8 mouse cellular contexts compared by ENCODE assay signal in the genomic region with DNA sequence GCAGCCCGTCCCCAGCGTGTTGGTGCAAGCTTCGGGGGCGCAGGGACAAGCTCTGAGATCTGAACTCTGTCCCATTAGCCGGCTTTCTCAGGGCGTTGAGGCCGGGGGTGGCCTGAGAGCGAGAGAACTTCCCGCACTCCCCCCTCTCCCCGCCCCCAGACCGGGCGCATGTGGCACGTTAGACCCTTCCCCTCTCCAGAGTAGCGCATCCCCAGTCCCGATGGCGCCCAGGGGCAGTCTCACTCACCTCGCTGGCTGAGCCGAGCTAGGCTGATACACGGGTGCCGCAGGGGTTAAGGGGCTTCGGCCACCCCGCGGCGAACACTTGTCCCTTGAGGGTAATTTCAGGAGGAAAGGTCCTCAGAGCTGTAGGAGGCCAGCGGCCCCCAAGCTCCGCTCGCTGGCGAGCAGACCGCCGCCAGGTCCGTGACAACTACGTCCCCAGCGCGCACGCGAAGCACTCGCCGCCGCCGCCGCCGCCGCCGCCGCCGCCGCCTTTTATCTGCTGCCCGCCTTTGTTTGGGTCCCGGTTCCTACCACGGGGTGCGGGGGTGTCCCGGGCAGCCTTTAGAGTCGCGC. TPM values are rescaled to one million over a fixed set of nuclear protein-coding genes. Genes with fewer than 3 reads are reported as not detected.
DNase-seq lines count a peak whose midpoint lies in the region; ATAC-seq and TF ChIP-seq lines count a peak whose summit lies in the region.
"Had no signal": no experiment of that assay in that cellular context is flagged by ENCODE, and none has a peak within 500 bp of the region (broad histone marks: within the 10 kb centered on the region; RNA-seq: fewer than 3 reads in every experiment).

TSS of gene Disp3 (minus strand) at position 490 of the 579 bp plus-strand sequence.

- H3K27me3 ChIP-seq in lung, embryonic 14.5 days (ENCODE audit: insufficient read depth, low read length) = peaks cover 33% of the 10 kb centered on the region
- H3K27me3 ChIP-seq in forebrain, embryonic 15.5 days = no peaks in the 10 kb centered on the region
- 0 out of 2 replicates have a peak, but pooled peaks cover 4% of the 10 kb centered on the region for H3K27me3 ChIP-seq in neural tube, embryonic 13.5 days

- H3K9ac ChIP-seq in lung, embryonic 14.5 days = no peak within 1 kb of the TSS
- H3K9ac ChIP-seq in forebrain, embryonic 15.5 days (replicated peaks) = peak within 1 kb of the TSS; percentile 83
- H3K9ac ChIP-seq in neural tube, embryonic 13.5 days = peak within 1 kb of the TSS; percentile 92

- H3K4me1 ChIP-seq in lung, embryonic 14.5 days (ENCODE audit: insufficient read depth) = no peaks in the 10 kb centered on the region
- peaks cover 73% of the 10 kb centered on the region for H3K4me1 ChIP-seq in forebrain, embryonic 15.5 days
- peaks cover 81% of the 10 kb centered on the region for H3K4me1 ChIP-seq in neural tube, embryonic 13.5 days (replicated peaks)

- under 1% methylated on average over 54 of the region's 54 CpGs for WGBS in lung, embryonic 14.5 days
- under 1% methylated on average over 51 of the region's 54 CpGs for WGBS in forebrain, embryonic 15.5 days
- WGBS in neural tube, embryonic 13.5 days = under 1% methylated on average over 39 of the region's 54 CpGs

- TF ChIP-seq CTCF in lung, embryonic 14.5 days (IDR thresholded peaks at IDR 0.05; ENCODE audit: low read depth) = no peak

- no peak within 1 kb of the TSS for H3K27ac ChIP-seq in lung, embryonic 14.5 days (ENCODE audit: low read depth)
- peak within 1 kb of the TSS; percentile 87 for H3K27ac ChIP-seq in forebrain, embryonic 15.5 days (replicated peaks)
- peak within 1 kb of the TSS; percentile 81 for H3K27ac ChIP-seq in neural tube, embryonic 13.5 days (replicated peaks)

- no peak for DNase-seq in lung, embryonic 14.5 days
- no peak for DNase-seq in lung, adult 18-20 months
- no peak for DNase-seq in left cerebral cortex, adult 8-10 months (ENCODE audit: low spot score in 2 of 2)
- DNase-seq in natural killer cell, adult 2 months (ENCODE audit: low spot score in 2 of 2) = no peak
- DNase-seq in thymus, postnatal 10 days (ENCODE audit: low spot score in 2 of 2) = no peak

- peak within 1 kb of the TSS; percentile 61 for H3K4me2 ChIP-seq in lung, embryonic 14.5 days
- H3K4me2 ChIP-seq in forebrain, embryonic 15.5 days (replicated peaks) = peak within 1 kb of the TSS; percentile 71
- H3K4me2 ChIP-seq in neural tube, embryonic 13.5 days = peak within 1 kb of the TSS; percentile 85

- H3K36me3 ChIP-seq in lung, embryonic 14.5 days (ENCODE audit: insufficient read depth) = no peaks in the 10 kb centered on the region
- H3K36me3 ChIP-seq in forebrain, embryonic 15.5 days = no peaks in the 10 kb centered on the region
- H3K36me3 ChIP-seq in neural tube, embryonic 13.5 days = no peaks in the 10 kb centered on the region

- peak within 1 kb of the TSS; percentile 35 for H3K4me3 ChIP-seq in lung, embryonic 14.5 days (ENCODE audit: low read depth, low read length)
- H3K4me3 ChIP-seq in forebrain, embryonic 15.5 days = peak within 1 kb of the TSS; percentile 79
- peak within 1 kb of the TSS; percentile 70 for H3K4me3 ChIP-seq in neural tube, embryonic 13.5 days

- ATAC-seq in lung, embryonic 14.5 days (ENCODE audit: insufficient read depth) = no peak; the same call in 1 of the 2 replicates
- ATAC-seq in forebrain, embryonic 15.5 days (replicated peaks) = peak; percentile 51
- ATAC-seq in neural tube, embryonic 13.5 days (ENCODE audit: low read depth) = peak; percentile 73

- H3K9me3 ChIP-seq in lung, embryonic 14.5 days (ENCODE audit: low read depth, low read length) = no peaks in the 10 kb centered on the region
- H3K9me3 ChIP-seq in forebrain, embryonic 15.5 days = no peaks in the 10 kb centered on the region
- H3K9me3 ChIP-seq in neural tube, embryonic 13.5 days = no peaks in the 10 kb centered on the region

RNA-seq across cellular contexts. Expression of gene Disp3, which starts in this region (rescaled TPM):
- 0.18 TPM in 2 replicates for polyA plus RNA-seq in lung, embryonic 14.5 days (2014; fragmentation: Nextera tagmentation; extraction: Ambion mirVana)
- 11.5 and 14.4 TPM in 2 replicates for polyA plus RNA-seq in forebrain, embryonic 15.5 days (2015; fragmentation: Nextera tagmentation; extraction: Ambion mirVana)
- total RNA-seq in left cerebral cortex, adult 8-10 months (2022) = 10 to 100 TPM; 23.4 to 28.3 (median 26.2) TPM
- 16.1 and 19.1 TPM in 2 replicates for polyA plus RNA-seq in neural tube, embryonic 13.5 days (2015; fragmentation: Nextera tagmentation; extraction: Ambion mirVana)
- total RNA-seq: neutrophil, adult 5-6 weeks had no signal

Comparison
In these comparisons a context has a peak if more than half of its experiments do, and no peak if none do; other contexts are left out.
1. RNA of gene Disp3 (polyA plus RNA-seq): 16.1 to 19.1 TPM in neural tube, embryonic 13.5 days and 11.5 to 14.4 TPM in forebrain, embryonic 15.5 days; 0.18 TPM in lung, embryonic 14.5 days; every median in the first group is over 10 times any median in the second.
2. Peak in every context shown above with its lines, with median percentiles within 50 percentile points of each other: H3K4me2 ChIP-seq and H3K4me3 ChIP-seq.